Mouse (Mus musculus) heart, postnatal 0 days (tissue): ENCODE measurements around the gene Wbp4. TPM values are rescaled to one million over a fixed set of nuclear protein-coding genes. Genes with fewer than 3 reads are reported as not detected.

Source experiments
- ATAC-seq: fragments of 200-750 bp; cut with Nextera tagmentation; 2 replicates; pipeline ENCODE4 v1.8.0; 2017; ENCODE audit warnings: low read depth, moderate number of reproducible peaks, moderate library complexity; ENCODE audit not compliant: insufficient read depth
- DNase-seq: peaks from one replicate; pipeline ENCODE4 v3.0.0-alpha.2; 2016; ENCODE audit warnings: low spot score
- H3K27ac ChIP-seq: fragments of 300-500 bp; sonication (generic); 2 replicates; pipeline ENCODE4 v1.5.1; 2014; ENCODE audit warnings: low read depth, mild to moderate bottlenecking
- H3K27me3 ChIP-seq: fragments of 300-500 bp; sonication (generic); 2 replicates; pipeline ENCODE4 v1.6.1; 2014; ENCODE audit warnings: low read length, mixed read lengths; ENCODE audit not compliant: control insufficient read depth, insufficient read depth
- H3K36me3 ChIP-seq: fragments of 300-500 bp; sonication (generic); replicated peaks from 2 replicates; pipeline ENCODE4 v1.6.1; 2014; ENCODE audit warnings: low read length, mixed read lengths; ENCODE audit not compliant: control insufficient read depth, insufficient read depth
- H3K4me1 ChIP-seq: fragments of 300-500 bp; sonication (generic); 2 replicates; pipeline ENCODE4 v1.6.1; 2014; ENCODE audit warnings: antibody characterized with exemption; ENCODE audit not compliant: control insufficient read depth, insufficient read depth
- H3K4me2 ChIP-seq: fragments of 300-500 bp; sonication (generic); 2 replicates; pipeline ENCODE4 v1.6.1; 2014; ENCODE audit warnings: low read depth, mild to moderate bottlenecking, low read length, moderate library complexity
- H3K4me3 ChIP-seq: fragments of 300-500 bp; sonication (generic); 2 replicates; pipeline ENCODE4 v1.5.1; 2014; ENCODE audit warnings: low read depth, low read length
- H3K9ac ChIP-seq: fragments of 300-500 bp; sonication (generic); replicated peaks from 2 replicates; pipeline ENCODE4 v1.6.1; 2014; ENCODE audit warnings: low read depth, low read length, mixed read lengths
- H3K9me3 ChIP-seq: fragments of 300-500 bp; sonication (generic); replicated peaks from 2 replicates; pipeline ENCODE4 v1.6.1; 2016; ENCODE audit warnings: low read length; ENCODE audit not compliant: control insufficient read depth
- CTCF ChIP-seq: IDR thresholded peaks from 2 replicates; pipeline ENCODE4 v1.5.1; 2016; ENCODE audit warnings: antibody characterized with exemption, control low read depth, low read depth
- EP300 ChIP-seq: IDR thresholded peaks from 2 replicates; pipeline ENCODE4 v1.6.1; 2016; ENCODE audit warnings: antibody characterized with exemption, low read depth
- WGBS: fragments of 180-500 bp; shearing (Covaris S2); extraction: QIAGEN DNeasy Blood & Tissue Kit; methylation state at CpG from one replicate; pipeline ENCODE4 v1.1.7; 2014; 5-methylcytosine and 5-hydroxymethylcytosine counted together
- polyA plus RNA-seq: library from polyadenylated mRNA; unstranded; fragments of >200 nt; fragmentation: Nextera tagmentation; extraction: Ambion mirVana; gene quantifications from 2 replicates; pipeline ENCODE4 v1.2.1, GENCODE M21; 2015
- total RNA-seq: library from RNA; depleted of rRNA; stranded (reverse); fragments of >200 nt; gene quantifications from 2 replicates; pipeline ENCODE4 v1.2.3, GENCODE M21; 2014; ENCODE audit warnings: low replicate concordance

Gene Wbp4
- total and polyA plus RNA-seq, 2 experiments from 2014 or later: 10.0 to 26.6 TPM

DNA sequence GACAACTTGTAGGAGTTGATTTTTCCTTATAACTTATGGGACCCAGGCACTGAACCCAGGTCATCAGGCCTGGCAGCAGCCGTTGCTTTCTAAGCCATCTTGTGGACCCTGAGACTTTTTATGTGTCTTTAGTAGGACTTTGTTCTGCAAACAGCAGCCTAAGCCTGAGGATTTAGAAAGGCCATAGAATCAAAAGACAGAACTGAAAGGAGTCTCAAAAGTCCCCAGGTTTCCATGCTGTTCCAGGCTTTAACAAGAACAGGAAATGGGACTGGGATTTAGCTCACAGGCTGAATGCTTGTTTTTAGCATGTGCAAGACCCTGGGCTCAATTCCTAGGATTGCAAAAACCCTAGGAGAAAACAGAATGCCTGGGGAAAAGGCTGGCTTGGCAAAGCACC, 26.5 kb upstream of the Wbp4 start:
- WGBS: 82% methylated on average over 1 of the region's 1 CpGs

DNA sequence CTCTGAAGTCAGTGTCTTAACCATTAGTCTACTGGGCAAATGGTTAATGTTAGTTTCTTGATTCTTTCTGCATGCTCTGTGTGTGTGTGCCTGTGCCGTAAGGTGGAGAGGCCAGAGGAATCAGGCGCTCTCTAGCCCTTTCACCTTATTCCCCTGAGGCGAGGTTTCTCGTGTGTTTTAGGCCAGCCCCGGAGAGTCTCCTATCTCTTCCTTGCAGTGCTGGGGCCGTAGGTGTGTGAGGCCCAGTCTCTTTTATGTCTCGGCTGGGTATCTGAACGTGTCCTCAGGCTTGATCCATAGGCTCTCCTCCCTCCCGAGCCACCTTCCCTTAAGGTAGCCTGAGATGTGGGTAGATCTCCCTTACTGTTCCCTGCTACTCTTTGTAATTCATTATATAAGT, 24.9 kb upstream of the Wbp4 start:
- WGBS: 67% methylated on average over 9 of the region's 9 CpGs
- Histone ChIP-seq H3K4me2 (no peak overlapping the region), H3K4me1 (peaks cover 20% of the 10 kb centered on the region), H3K9me3 (no peaks in the 10 kb centered on the region), H3K27me3 (no peaks in the 10 kb centered on the region), H3K9ac (no peak overlapping the region), H3K27ac (no peak overlapping the region), H3K36me3 (0 out of 2 replicates have a peak, but pooled peaks cover 6% of the 10 kb centered on the region), H3K4me3 (no peak overlapping the region)
- no peak for TF ChIP-seq EP300
- TF ChIP-seq CTCF: no peak
- no peak for ATAC-seq
- no peak for DNase-seq

More for the DNA sequence above, 26.5 kb upstream of the Wbp4 start:
- Histone ChIP-seq H3K27ac (peak overlapping the region; percentile 14), H3K9me3 (no peaks in the 10 kb centered on the region), H3K27me3 (no peaks in the 10 kb centered on the region), H3K4me1 (peaks cover 27% of the 10 kb centered on the region), H3K36me3 (no peaks in the 10 kb centered on the region), H3K9ac (no peak overlapping the region), H3K4me2 (no peak overlapping the region), H3K4me3 (no peak overlapping the region)
- DNase-seq (no peak), ATAC-seq (no peak)
- TF ChIP-seq EP300: no peak
- TF ChIP-seq CTCF: no peak

DNA sequence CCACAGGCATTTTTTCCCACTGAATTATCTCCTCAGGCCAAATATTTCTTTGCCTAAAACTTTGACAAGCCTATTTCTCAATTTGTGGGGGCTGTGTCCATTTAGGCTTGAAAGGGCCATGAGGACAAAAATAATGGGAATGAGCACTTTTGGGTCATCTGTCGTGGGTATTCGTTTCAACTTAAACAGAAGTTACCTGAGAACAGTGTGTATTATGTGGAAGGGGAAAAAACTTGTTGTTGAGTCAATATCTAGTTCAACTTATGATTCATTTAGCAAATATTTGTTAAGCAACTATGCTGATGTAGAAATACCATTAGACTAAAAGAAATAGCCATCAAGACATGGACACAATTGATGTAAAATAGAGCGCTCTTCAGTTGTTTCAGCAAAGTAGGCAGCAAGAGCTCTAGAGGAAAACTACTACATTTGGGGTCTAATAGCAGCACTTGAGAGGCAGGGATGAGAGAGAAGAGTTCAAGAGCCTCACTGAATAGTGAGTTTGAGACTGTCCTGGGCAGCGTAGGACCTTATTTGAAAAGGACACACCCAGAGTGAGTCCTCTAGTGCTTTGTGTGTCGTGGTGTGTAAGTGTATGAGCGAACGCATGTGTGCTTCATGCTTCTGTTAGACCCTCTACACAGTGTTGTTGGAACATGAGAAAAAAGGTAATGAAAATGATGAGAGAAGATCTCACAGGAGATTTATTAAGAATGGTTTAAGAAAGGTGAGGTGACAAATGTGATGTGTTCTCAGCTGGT, 23.1 kb upstream of the Wbp4 start:
- no peak for ATAC-seq
- DNase-seq: no peak

DNA sequence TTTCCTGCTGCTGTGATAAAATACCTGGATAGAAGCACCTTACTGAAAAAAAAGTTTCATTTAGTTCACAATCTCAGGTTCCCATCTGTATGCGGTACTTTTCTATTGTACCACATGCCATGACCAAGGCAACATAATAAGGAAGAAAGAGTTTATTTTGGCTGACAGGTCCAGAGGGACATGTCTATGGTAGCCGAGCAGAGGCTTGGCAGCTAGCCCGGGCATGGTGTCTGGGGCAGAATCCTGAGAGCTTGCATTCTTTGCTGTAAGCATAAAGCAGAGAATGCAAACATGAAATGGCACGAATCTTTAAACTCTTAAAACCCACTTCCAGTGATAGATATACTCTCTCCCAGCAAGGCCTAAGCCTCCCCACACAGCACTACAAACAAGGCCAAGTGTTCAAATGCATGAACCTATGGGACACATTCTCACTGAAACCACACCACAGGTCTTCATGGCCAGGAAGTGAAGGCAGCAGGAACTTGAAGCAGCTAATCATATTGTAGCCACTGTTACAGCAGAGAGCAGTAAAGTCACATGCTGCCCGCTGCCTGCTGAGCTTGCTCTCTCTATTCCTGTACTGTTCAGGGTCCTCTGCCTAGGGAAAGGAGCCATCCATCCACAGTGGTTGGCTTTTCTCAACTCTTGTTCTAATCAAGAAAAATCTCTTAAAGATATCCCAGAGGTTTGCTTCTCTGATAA, 22.2 kb upstream of the Wbp4 start:
- no peak overlapping the region for H3K4me2 ChIP-seq
- H3K4me3 ChIP-seq: no peak overlapping the region
- H3K27ac ChIP-seq: peak overlapping the region; percentile 70
- H3K9ac ChIP-seq: no peak overlapping the region
- WGBS: 24% methylated on average over 5 of the region's 5 CpGs
- TF ChIP-seq CTCF: no peak
- TF ChIP-seq EP300: no peak
- H3K36me3 ChIP-seq: 0 out of 2 replicates have a peak, but pooled peaks cover 7% of the 10 kb centered on the region
- DNase-seq (peak; percentile 38), ATAC-seq (peak; percentile 68)
- no peaks in the 10 kb centered on the region for H3K9me3 ChIP-seq
- no peaks in the 10 kb centered on the region for H3K27me3 ChIP-seq
- H3K4me1 ChIP-seq: peaks cover 16% of the 10 kb centered on the region

More for the DNA sequence above, 23.1 kb upstream of the Wbp4 start:
- Histone ChIP-seq H3K9me3 (no peaks in the 10 kb centered on the region), H3K4me1 (peaks cover 20% of the 10 kb centered on the region), H3K4me3 (no peak overlapping the region), H3K27ac (peak overlapping the region; percentile 70), H3K9ac (no peak overlapping the region), H3K4me2 (no peak overlapping the region), H3K36me3 (0 out of 2 replicates have a peak, but pooled peaks cover 7% of the 10 kb centered on the region), H3K27me3 (no peaks in the 10 kb centered on the region)
- WGBS: 91% methylated on average over 7 of the region's 7 CpGs
- TF ChIP-seq CTCF (no peak), EP300 (no peak)

DNA sequence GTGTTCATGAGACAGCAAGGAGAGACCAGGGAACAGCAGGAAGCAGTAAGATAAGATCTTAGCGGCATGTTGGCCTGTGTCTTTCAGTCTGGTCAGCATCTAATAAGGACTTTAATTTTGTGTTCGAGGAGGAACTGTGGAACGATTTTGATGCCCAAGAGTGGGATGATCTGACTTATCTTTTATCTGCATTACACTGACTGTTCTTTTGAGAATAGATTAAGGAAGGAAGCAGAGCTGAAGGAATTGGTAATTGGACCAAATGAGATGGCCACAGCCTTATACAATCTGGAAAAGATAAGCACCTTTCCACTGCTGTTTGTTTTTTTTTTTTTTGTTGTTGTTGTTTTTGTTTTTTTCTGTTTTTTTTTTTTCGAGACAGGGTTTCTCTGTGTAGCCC, 19.4 kb upstream of the Wbp4 start:
- no peak for ATAC-seq
- no peaks in the 10 kb centered on the region for H3K9me3 ChIP-seq
- H3K4me1 ChIP-seq: peaks cover 10% of the 10 kb centered on the region
- TF ChIP-seq CTCF (no peak), EP300 (no peak)
- H3K4me3 ChIP-seq: no peak overlapping the region
- H3K4me2 ChIP-seq: no peak overlapping the region
- H3K27me3 ChIP-seq: no peaks in the 10 kb centered on the region
- H3K36me3 ChIP-seq: 0 out of 2 replicates have a peak, but pooled peaks cover 7% of the 10 kb centered on the region
- WGBS: 54% methylated on average over 4 of the region's 4 CpGs
- DNase-seq: no peak
- H3K9ac ChIP-seq: no peak overlapping the region
- no peak overlapping the region for H3K27ac ChIP-seq
